Mouse (Mus musculus) ovary, postnatal 36 days (tissue): ENCODE results near the gene Itga7.

ENCODE experiments used
- DNase-seq: peaks from one replicate; pipeline ENCODE4 v3.0.0; 2022; ENCODE audit warnings: low spot score, mixed read lengths

Itga7 gene

DNA sequence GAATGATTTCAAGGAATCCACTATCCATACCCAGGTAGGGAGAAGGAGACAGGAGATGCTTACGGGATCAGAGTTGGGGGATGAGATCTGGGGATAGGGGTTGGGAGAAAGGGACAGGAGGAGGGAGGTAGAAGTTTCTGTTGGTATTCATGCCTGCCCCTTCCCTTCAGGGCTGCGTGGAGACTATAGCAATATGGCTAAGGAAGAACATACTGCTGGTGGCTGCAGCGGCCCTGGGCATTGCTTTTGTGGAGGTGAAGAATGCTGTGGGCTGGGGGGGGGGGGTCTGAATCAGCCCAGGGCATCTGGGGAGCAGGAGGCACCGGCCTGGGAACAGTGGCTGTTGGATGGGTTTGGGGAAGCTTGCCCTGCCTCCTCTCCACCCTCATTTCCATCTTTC is 21.4 kb upstream of the Itga7 start:
- DNase-seq = no peak

GRCm38 (mm10) chr10:128912791-128913190 is 20.8 kb upstream of the Itga7 start:
- no peak for DNase-seq

DNA sequence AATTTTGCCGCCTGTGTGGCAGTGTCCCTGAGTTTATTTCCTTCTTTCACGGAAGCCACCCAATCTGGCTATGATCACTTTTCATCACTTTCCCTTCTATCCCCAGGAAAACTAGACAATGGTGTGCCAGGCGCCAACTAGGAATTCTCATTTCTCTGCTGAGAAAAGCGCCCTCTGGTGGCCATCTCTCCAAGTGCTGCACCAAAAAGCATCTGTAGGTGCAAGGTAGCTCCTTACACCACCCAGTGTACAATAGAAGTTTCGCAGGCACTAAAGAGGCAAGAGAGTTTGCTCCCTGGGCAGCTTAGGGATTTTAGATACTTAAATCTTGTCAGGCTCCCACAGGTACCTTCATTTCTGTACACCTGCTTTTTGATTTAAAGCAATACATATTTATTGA is 20.4 kb upstream of the Itga7 start:
- DNase-seq = peak; percentile 83

- DNase-seq = no peak
Measured at GRCm38 (mm10) chr10:128913696-128914095, 19.9 kb upstream of the Itga7 start.

DNA sequence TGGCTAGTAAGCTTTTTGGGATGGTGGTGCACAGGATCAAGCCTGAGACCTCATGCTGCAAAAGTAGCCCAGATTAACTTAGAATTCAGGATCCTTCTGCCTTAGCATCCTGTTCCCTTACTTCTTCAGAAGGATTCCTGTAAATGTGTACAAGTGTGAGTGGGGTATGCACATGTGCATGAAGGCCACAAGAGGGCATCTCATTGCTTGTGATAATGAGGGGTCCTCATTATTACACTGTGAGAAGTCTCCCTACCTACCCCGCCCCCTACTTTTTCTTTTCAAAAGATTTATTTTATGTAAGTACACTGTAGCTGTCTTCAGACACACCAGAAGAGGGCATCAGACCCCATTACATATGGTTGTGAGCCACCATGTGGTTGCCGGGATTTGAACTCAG is 18.1 kb upstream of the Itga7 start:
- no peak for DNase-seq

GRCm38 (mm10) chr10:128916665-128917064 is 17.0 kb upstream of the Itga7 start:
- no peak for DNase-seq

- no peak for DNase-seq
Measured at GRCm38 (mm10) chr10:128917400-128917799, 16.2 kb upstream of the Itga7 start.

- no peak for DNase-seq
Measured at GRCm38 (mm10) chr10:128918246-128918645, 15.4 kb upstream of the Itga7 start.

- no peak for DNase-seq
Measured at GRCm38 (mm10) chr10:128919203-128919631, 14.4 kb upstream of the Itga7 start.

GRCm38 (mm10) chr10:128919966-128920365 is 13.7 kb upstream of the Itga7 start:
- DNase-seq = no peak

GRCm38 (mm10) chr10:128920736-128921161 is 12.9 kb upstream of the Itga7 start:
- DNase-seq = no peak

DNA sequence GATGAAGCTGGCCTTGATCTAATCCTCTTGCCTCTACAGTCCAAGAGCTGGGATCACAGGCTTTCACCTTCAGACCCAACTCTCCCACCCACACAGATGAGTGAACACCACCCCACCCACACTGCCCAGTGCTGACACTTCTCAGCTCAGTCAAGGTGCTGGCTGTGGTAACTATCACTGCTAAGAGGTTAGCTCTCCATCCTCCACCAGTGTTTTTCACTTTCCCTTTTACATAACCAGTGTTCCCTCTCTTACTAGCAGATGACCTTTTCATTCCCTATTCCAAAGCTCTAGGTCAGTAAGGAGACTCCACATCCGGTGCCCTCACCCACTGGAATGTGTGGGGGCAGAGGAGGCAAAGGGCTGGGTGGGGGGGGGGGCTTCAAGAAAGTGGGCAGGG is 12.4 kb upstream of the Itga7 start:
- DNase-seq = no peak

- no peak for DNase-seq
Measured at GRCm38 (mm10) chr10:128921883-128922821, 11.5 kb upstream of the Itga7 start.

DNA sequence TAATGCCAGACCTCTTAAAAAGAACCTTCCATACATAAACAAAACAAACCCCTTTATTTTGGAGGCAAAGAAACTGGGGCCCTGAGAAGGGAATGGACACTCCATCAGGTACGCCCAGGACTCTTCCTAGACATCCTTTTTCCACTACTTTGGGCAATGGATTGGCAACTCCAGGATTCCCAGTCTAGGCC is 10.9 kb upstream of the Itga7 start, which contains the start of gene Rdh5:
Rdh5 (minus strand) TSS at position 67 of the 191 bp plus-strand sequence.
- DNase-seq = no peak

GRCm38 (mm10) chr10:128923013-128923691 is 10.5 kb upstream of the Itga7 start:
- peak; percentile 97 for DNase-seq

GRCm38 (mm10) chr10:128923935-128924334 is 9.7 kb upstream of the Itga7 start, which contains the start of gene Bloc1s1:
Bloc1s1 (minus strand) TSS chr10:128924035.
- no peak for DNase-seq

- no peak for DNase-seq
Measured at GRCm38 (mm10) chr10:128928356-128928755, 5.3 kb upstream of the Itga7 start.

DNA sequence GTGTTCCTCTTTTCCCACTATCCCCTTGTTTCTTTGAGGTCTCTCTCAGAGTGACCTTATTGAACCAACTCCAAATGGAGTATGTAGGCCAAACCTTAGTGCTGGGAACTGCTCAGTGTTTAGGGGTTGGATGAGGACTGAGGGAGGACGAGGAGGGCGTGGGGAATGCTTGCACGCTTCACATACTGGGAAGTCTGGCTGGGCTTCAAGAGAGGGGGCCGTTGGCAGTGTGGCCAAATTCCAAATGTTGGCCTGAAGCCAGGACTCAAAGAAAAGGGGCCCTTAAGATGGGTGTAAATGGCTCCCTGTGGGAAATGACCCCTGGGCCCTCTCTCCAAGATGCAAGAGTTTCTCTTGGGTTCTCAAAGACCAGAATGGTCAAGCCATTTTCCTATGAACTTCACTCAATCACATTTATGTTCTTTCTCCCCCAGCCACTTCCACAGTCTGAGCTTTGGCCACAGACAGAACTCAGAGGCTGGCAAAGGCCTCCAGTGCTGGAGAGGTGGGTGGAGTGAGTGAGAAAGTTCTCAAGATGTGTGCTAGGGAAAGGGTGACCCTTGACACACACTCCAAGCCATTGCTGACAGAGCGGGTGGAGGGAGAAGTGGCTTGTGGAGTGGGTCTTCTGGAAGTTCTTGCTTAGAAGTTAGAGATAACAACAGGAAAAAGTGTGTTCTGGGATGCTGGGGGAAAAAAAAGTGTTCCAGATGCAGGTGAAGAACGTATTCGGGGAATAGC is 3.8 kb upstream of the Itga7 start:
- no peak for DNase-seq

GRCm38 (mm10) chr10:128931441-128931840 is 2.2 kb upstream of the Itga7 start:
- no peak for DNase-seq

DNA sequence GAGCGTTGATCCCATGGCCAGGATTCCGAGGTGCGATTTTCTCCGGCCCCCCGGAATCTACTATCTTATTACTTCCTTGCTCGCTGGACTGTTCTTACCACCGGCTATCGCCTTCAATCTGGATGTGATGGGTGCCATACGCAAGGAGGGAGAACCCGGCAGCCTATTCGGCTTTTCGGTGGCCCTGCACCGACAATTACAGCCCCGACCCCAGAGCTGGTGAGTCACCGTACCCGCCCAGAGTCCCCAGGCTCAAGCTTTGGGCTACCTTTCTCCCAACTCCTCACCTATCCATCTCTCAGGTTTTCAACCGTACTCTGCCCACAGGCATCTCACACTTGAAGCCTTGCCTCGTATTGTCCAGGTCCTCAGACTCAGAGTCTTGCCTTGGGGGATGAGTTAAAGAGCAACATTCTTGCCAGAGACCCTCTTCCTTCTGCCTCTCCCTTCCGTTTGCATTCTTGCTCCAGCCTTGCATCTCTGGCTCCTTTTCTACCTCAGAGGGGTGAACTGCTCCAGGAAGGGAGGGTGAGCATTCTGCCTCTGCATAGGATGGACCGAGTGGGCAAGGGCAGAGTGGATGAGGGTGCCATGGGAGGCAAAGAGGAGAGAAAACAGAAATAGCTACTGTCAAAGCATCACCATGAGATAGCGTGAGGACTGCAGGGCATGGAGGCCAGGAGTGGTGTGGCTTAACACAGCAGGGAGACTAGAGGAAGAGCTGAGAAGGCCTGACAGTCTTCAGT is 531 bp downstream of the Itga7 start:
- no peak for DNase-seq

DNA sequence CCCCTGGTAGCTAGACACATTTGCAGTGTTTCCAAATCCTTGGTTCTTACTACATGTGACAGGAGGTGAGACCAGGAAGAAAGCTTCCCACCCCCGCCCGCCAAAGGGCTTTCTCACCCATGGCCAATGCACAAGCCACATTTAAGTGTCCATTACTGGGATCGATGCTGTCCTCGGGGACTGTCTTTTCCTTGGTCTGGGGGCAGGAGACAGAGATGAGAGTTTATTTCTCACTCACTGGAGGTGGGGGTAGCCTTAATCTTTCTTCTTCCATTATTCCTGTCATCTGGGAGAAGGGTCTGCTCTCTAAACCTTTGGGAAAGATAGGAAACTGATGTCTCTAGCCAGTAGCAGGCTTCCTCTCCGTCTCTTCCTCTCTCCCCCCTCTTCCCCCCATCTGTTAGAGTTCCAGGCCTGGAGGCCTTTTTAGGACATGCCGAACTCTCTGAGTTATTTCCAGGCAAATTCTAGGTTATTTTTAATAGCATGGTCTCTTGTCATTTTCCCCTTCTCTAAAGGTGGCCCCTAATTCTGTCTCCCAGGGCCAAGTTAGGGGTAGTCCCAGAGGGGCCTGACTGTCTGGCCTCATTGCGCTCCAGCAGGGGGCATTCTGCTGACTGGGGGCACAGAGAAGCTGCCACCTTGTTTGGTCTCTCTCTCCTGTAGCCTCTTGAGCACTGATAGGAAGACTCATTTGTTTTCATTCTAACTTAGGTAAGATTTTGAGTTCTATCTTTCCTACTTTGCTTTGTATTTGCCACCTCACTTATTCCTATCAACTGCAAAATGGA is 1.6 kb downstream of the Itga7 start:
- no peak for DNase-seq
